Mouse (Mus musculus) heart, adult 2 months (tissue): ENCODE data around the gene 6820408C15Rik.

Source experiments
- CTCF ChIP-seq: fragments of 200-600 bp; IDR thresholded peaks from 2 replicates; pipeline ENCODE4 v1.8.1; 2022; ENCODE audit warnings: antibody characterized with exemption, mild to moderate bottlenecking, moderate library complexity
- EP300 ChIP-seq: fragments of 200-500 bp; IDR thresholded peaks from 2 replicates; pipeline ENCODE4 v1.6.1; 2011; ENCODE audit warnings: low read depth, low read length, control low read depth; ENCODE audit not compliant: insufficient read depth

- TF ChIP-seq CTCF (no peak), EP300 (peak; percentile 55; the same call in 1 of the 2 replicates)
Observed at GRCm38 (mm10) chr2:152410971-152411371, 4.4 kb upstream of the 6820408C15Rik start.
